Mouse (Mus musculus): ENCODE measurements at regions not wholly inside any gene's neighbourhood (a gene's known extent, or its start where the extent isn't known, plus 50 kb on each side); places are given as distances from the start of the nearest gene placed in this dataset.

- DNase-seq: no peak
Observed at GRCm38 (mm10) chr5:64537113-64537780, 265.9 kb upstream of the Klf3 start.

- DNase-seq: no peak
Observed at GRCm38 (mm10) chr5:64541765-64542164, 261.4 kb upstream of the Klf3 start.

- no peak for DNase-seq
Observed at GRCm38 (mm10) chr5:64555931-64556330, 247.3 kb upstream of the Klf3 start.

- DNase-seq: no peak
Observed at GRCm38 (mm10) chr5:64566451-64567390, 236.5 kb upstream of the Klf3 start.

- no peak for DNase-seq
Observed at GRCm38 (mm10) chr5:64567813-64568212, 235.4 kb upstream of the Klf3 start.

GRCm38 (mm10) chr5:64568294-64568693 is 234.9 kb upstream of the Klf3 start:
- DNase-seq: no peak

GRCm38 (mm10) chr5:64574386-64574785 is 228.8 kb upstream of the Klf3 start:
- DNase-seq: no peak

GRCm38 (mm10) chr5:64575896-64576295 is 227.3 kb upstream of the Klf3 start:
- DNase-seq: no peak

GRCm38 (mm10) chr5:64576426-64577262 is 226.5 kb upstream of the Klf3 start:
- no peak for DNase-seq

GRCm38 (mm10) chr5:64577424-64577823 is 225.8 kb upstream of the Klf3 start:
- DNase-seq: no peak

GRCm38 (mm10) chr5:64578536-64578935 is 224.7 kb upstream of the Klf3 start:
- DNase-seq: no peak

GRCm38 (mm10) chr5:64579086-64579485 is 224.1 kb upstream of the Klf3 start:
- peak; percentile 82 to 84 for DNase-seq

GRCm38 (mm10) chr5:64579494-64580339 is 223.5 kb upstream of the Klf3 start:
- peak; percentile 93 to 96 for DNase-seq

- peak; percentile 49 to 54 for DNase-seq
Observed at GRCm38 (mm10) chr5:64580340-64580723, 222.9 kb upstream of the Klf3 start.

- no peak for DNase-seq
Observed at GRCm38 (mm10) chr5:64580786-64581445, 222.3 kb upstream of the Klf3 start.

GRCm38 (mm10) chr5:64581461-64581860 is 221.7 kb upstream of the Klf3 start:
- peak; percentile 76 to 78 for DNase-seq

- no peak for DNase-seq
Observed at GRCm38 (mm10) chr5:64582031-64582430, 221.2 kb upstream of the Klf3 start.

GRCm38 (mm10) chr5:64584308-64584707 is 218.9 kb upstream of the Klf3 start:
- DNase-seq: no peak

- no peak for DNase-seq
Observed at GRCm38 (mm10) chr5:64585076-64585786, 218.0 kb upstream of the Klf3 start.

- DNase-seq: no peak
Observed at GRCm38 (mm10) chr5:64586316-64586715, 216.9 kb upstream of the Klf3 start.

- DNase-seq: no peak
Observed at GRCm38 (mm10) chr5:64586933-64587332, 216.3 kb upstream of the Klf3 start.
